Mouse (Mus musculus): Measurements from ENCODE around the gene Rbfox1.

GRCm38 (mm10) chr16:6829892-6830524 lies 944.9 kb downstream of the Rbfox1 start:
- TF ChIP-seq CTCF (IDR thresholded peaks at IDR 0.05; ENCODE audit: borderline replicate concordance, extremely low read depth, insufficient read depth, insufficient read length) (no peak), POLR2A (IDR thresholded peaks at IDR 0.05; ENCODE audit: borderline replicate concordance, extremely low read depth, insufficient read depth, insufficient read length, poor library complexity, severe bottlenecking) (no peak)

Measured in brain, embryonic 14.5 days (tissue).